Mouse (Mus musculus): ENCODE measurements around the gene Cysltr2.

DNA sequence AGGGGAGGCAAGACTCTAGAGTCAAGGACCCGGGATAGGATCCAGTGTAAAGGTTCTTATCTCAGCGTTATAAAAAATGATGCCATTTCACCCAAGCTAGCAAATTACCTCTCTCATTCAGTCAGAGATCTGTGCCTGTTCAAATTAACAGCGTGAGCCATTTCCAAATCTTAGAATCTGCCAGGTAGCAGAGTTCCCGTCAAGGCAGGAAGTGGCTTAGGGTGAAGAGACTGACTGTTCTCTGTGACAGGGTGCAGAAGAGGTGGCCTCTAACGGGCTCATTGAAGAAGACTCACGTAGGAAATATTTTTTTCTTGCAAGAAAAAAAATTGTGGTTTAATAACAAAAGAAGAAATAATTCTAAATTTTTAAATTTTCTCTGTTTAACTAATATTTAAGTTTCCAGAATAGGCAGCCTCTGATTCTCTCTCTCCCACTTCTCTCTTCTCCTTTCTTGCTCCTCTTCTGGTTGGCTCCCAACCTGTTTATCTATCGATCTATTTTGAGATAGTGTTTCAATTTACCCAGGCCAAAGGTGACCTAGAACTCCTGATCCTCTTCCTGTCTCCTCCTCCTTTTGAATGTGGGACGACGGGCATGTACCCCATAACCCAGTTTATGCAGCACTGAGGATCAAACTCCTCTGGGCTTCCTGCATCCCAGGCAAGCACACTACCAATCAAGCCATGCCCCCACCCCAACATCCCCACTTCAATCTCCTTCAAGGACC is 3.5 kb downstream of the Cysltr2 start:
- TF ChIP-seq CTCF (IDR thresholded peaks at IDR 0.05; ENCODE audit: low read depth), result no peak
- TF ChIP-seq EP300 (IDR thresholded peaks at IDR 0.05; ENCODE audit: low read depth), result no peak
